Mouse (Mus musculus): ENCODE data around the gene Map1b. TPM values are rescaled to one million over a fixed set of nuclear protein-coding genes. Genes with fewer than 3 reads are reported as not detected.

Map1b gene
- polyA plus RNA-seq, 2 experiments = 0.19 to 1.7 TPM

DNA sequence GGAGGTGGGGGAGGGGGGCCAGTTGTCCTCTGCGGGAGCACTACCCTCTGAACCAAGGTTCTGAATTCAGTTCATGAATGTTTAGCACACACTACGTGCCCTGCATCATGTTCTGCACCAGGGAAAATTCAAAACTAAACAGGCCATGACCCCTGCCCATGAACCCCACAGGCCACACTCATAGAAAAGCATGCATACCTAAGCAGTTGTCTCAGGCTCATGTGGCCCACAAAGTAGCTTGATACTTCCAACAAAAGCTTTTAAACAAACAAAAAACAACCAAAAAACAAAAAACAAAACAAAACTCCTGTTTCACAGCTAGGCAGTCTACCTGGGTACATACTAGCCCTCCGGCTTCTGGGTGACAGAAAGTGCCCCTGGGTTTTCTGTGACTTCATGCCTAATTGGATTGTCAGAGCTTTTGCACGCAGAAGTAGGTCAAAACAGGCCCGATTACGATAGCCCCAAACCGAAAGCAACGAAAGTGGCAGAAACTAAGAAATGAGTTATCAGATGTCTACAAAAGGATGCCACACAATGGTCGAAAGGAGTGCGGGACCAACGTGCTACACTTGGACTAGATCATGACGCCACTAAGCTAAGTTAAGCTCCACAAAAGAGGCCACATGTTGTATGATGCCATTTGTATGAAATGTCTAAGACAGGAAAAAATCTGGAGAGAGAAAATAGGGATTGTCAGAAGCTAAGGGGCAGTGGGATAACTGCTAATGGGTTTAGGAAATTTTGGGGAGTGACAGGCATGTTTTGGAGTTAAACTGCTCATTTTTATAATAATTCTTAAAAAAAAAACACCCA, 73.7 kb downstream of the Map1b start:
- H3K4me1 ChIP-seq (replicated peaks; ENCODE audit: control insufficient read depth in 2 of 2, insufficient read depth in 2 of 2, low read length in 1 of 2) = 0 out of 4 replicates have a peak, but pooled peaks cover 0 to 1% of the 10 kb centered on the region in 2 experiments
- H3K27me3 ChIP-seq (ENCODE audit: control insufficient read depth, insufficient read depth, low read length) = no peaks in the 10 kb centered on the region
- DNase-seq (ENCODE audit: low read depth in 3 of 3, low spot score in 3 of 3) (no peak), ATAC-seq (ENCODE audit: insufficient read depth) (no peak)
- no peak overlapping the region for H3K4me2 ChIP-seq (ENCODE audit: low read depth)
- H3K27ac ChIP-seq = no peak overlapping the region
- TF ChIP-seq CTCF (IDR thresholded peaks at IDR 0.05; ENCODE audit: low read depth) = no peak
- no peak for TF ChIP-seq EP300 (IDR thresholded peaks at IDR 0.05; ENCODE audit: low read depth)
- no peaks in the 10 kb centered on the region for H3K36me3 ChIP-seq (replicated peaks; ENCODE audit: control insufficient read depth, insufficient read depth, low read depth)
- no peaks in the 10 kb centered on the region for H3K9me3 ChIP-seq (ENCODE audit: control insufficient read depth, low read length)
- no peak overlapping the region for H3K4me3 ChIP-seq (ENCODE audit: insufficient read depth in 1 of 2, low read depth in 2 of 2, low read length in 2 of 2)
- 68% methylated on average over 12 of the region's 12 CpGs for WGBS (ENCODE audit: insufficient replicate concordance)
- H3K9ac ChIP-seq (replicated peaks) = no peak overlapping the region

DNA sequence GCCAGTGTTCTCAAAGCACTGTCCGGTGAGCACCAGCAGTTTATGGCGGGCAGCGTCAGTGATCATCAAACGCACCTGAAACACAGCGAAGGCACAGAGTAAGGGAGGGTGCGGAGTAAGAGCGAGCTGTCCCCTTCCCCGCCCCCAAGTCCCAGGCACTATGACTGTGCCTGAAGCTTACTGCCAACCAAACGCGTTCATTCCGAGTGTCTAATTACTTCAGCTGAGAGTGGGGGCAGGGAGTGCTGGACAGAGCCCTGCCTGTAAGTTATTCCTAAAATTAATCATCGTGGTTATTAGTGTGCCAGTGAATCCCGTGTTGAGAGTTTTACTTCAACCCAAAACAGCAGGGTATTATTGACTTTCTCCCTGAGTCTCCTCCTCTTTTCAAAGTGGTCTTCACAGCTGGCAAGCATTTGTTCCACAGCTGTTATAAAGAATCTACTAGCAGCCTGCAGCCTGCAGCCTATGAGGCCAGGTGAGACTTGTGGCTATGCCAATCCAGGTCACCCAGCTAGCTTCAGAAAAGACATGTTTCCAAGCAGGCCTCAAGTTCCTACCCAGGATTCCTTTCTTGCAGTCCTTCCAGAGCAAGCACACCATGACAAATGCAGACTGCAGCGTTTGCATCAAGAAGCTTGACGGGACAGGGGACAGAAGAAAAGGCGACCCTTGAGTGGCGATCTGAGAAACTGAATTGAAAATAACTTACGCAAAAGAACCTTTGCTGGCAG, 74.5 kb downstream of the Map1b start:
- no peak overlapping the region for H3K4me2 ChIP-seq (ENCODE audit: low read depth)
- no peaks in the 10 kb centered on the region for H3K9me3 ChIP-seq (ENCODE audit: control insufficient read depth, low read length)
- H3K9ac ChIP-seq (replicated peaks) = no peak overlapping the region
- H3K4me1 ChIP-seq (replicated peaks; ENCODE audit: control insufficient read depth in 2 of 2, insufficient read depth in 2 of 2, low read length in 1 of 2) = 0 out of 4 replicates have a peak, but pooled peaks cover 0 to 1% of the 10 kb centered on the region in 2 experiments
- 69% methylated on average over 18 of the region's 18 CpGs for WGBS (ENCODE audit: insufficient replicate concordance)
- H3K36me3 ChIP-seq (replicated peaks; ENCODE audit: control insufficient read depth, insufficient read depth, low read depth) = no peaks in the 10 kb centered on the region
- DNase-seq (ENCODE audit: low read depth in 3 of 3, low spot score in 3 of 3) = no peak
- H3K4me3 ChIP-seq (ENCODE audit: insufficient read depth in 1 of 2, low read depth in 2 of 2, low read length in 2 of 2) = no peak overlapping the region
- no peak for TF ChIP-seq EP300 (IDR thresholded peaks at IDR 0.05; ENCODE audit: low read depth)
- no peak for TF ChIP-seq CTCF (IDR thresholded peaks at IDR 0.05; ENCODE audit: low read depth)
- H3K27me3 ChIP-seq (ENCODE audit: control insufficient read depth, insufficient read depth, low read length) = no peaks in the 10 kb centered on the region
- no peak overlapping the region for H3K27ac ChIP-seq
- ATAC-seq (ENCODE audit: insufficient read depth) = no peak

DNA sequence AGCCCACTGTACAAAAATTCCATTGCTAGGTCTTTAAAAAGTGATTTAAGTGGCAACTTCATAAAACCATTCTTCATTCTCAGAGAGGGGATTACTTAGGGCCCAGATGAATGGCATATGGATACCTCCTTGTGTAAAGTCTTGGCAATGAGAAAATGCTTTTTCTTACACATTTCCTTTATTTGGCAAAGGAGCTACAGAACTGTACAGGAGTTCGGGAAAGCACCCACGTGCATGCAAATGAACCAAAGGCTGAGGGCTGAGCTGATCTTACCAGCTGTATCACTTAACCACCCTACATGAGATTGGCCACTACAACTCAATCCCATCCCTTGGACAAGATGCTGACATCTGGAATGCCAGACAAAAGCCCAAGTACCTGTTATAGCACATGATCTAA, 76.1 kb downstream of the Map1b start:
- no peak for DNase-seq (ENCODE audit: low read depth in 3 of 3, low spot score in 3 of 3)
- Histone ChIP-seq H3K27me3 (ENCODE audit: control insufficient read depth, insufficient read depth, low read length) (no peaks in the 10 kb centered on the region), H3K4me3 (ENCODE audit: insufficient read depth in 1 of 2, low read depth in 2 of 2, low read length in 2 of 2) (no peak overlapping the region), H3K4me1 (replicated peaks; ENCODE audit: control insufficient read depth in 2 of 2, insufficient read depth in 2 of 2, low read length in 1 of 2) (0 out of 4 replicates have a peak, but pooled peaks cover 0 to 1% of the 10 kb centered on the region in 2 experiments), H3K4me2 (ENCODE audit: low read depth) (no peak overlapping the region), H3K36me3 (replicated peaks; ENCODE audit: control insufficient read depth, insufficient read depth, low read depth) (no peaks in the 10 kb centered on the region), H3K9me3 (ENCODE audit: control insufficient read depth, low read length) (no peaks in the 10 kb centered on the region), H3K9ac (replicated peaks) (no peak overlapping the region), H3K27ac (no peak overlapping the region)
- ATAC-seq (ENCODE audit: insufficient read depth) = no peak
- TF ChIP-seq EP300 (IDR thresholded peaks at IDR 0.05; ENCODE audit: low read depth) (no peak), CTCF (IDR thresholded peaks at IDR 0.05; ENCODE audit: low read depth) (no peak)
- 65% methylated on average over 2 of the region's 2 CpGs for WGBS (ENCODE audit: insufficient replicate concordance)

DNA sequence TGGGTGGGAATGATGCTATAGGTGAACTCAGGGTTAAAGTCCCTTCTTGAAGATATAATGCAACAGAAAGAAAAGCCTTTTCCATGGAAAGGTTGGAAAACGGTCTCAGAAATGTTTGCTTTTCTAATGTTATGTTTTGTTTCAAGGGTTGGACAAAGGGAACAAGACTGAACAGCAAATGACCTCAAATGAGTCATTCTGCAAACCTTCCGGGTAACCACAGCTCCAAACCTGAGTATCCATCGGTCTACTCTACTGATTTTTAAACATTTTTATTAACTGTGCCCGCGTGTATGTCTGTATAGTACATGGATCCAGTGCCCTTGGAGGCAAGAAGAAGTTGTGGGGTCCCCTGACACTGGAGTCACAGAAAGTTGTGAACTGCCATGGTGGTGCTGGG, 77.0 kb downstream of the Map1b start:
- TF ChIP-seq CTCF (IDR thresholded peaks at IDR 0.05; ENCODE audit: low read depth) (no peak), EP300 (IDR thresholded peaks at IDR 0.05; ENCODE audit: low read depth) (no peak)
- H3K4me1 ChIP-seq (replicated peaks; ENCODE audit: control insufficient read depth in 2 of 2, insufficient read depth in 2 of 2, low read length in 1 of 2) = no peaks in the 10 kb centered on the region
- H3K4me2 ChIP-seq (ENCODE audit: low read depth) = no peak overlapping the region
- 77% methylated on average over 5 of the region's 5 CpGs for WGBS (ENCODE audit: insufficient replicate concordance)
- ATAC-seq (ENCODE audit: insufficient read depth) (no peak), DNase-seq (ENCODE audit: low read depth in 3 of 3, low spot score in 3 of 3) (no peak)
- no peaks in the 10 kb centered on the region for H3K27me3 ChIP-seq (ENCODE audit: control insufficient read depth, insufficient read depth, low read length)
- H3K9me3 ChIP-seq (ENCODE audit: control insufficient read depth, low read length) = no peaks in the 10 kb centered on the region
- H3K27ac ChIP-seq = no peak overlapping the region
- H3K4me3 ChIP-seq (ENCODE audit: insufficient read depth in 1 of 2, low read depth in 2 of 2, low read length in 2 of 2) = no peak overlapping the region
- no peaks in the 10 kb centered on the region for H3K36me3 ChIP-seq (replicated peaks; ENCODE audit: control insufficient read depth, insufficient read depth, low read depth)
- H3K9ac ChIP-seq (replicated peaks) = no peak overlapping the region

DNA sequence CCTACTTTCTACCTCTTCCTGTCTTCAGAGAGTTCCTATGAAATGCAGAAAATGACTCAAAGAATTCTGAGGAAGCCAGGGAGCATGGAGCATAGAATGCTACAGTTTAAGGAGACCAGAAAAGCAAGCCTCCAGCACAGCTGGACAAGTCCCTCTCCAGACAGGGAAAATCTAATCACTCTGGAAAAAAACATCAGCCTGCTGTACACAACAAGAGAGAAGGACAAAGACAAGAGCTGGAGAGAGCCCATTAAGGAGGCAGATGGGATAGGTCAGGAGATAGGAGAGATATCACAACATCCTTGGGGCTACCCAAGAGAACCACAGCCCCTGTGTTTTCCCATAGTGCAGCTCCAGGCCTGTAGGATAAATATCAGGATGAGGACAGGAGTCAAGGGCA, 79.3 kb downstream of the Map1b start:
- TF ChIP-seq CTCF (IDR thresholded peaks at IDR 0.05; ENCODE audit: low read depth) (no peak), EP300 (IDR thresholded peaks at IDR 0.05; ENCODE audit: low read depth) (no peak)
- H3K36me3 ChIP-seq (replicated peaks; ENCODE audit: control insufficient read depth, insufficient read depth, low read depth) = no peaks in the 10 kb centered on the region
- no peak overlapping the region for H3K27ac ChIP-seq
- H3K27me3 ChIP-seq (ENCODE audit: control insufficient read depth, insufficient read depth, low read length) = no peaks in the 10 kb centered on the region
- H3K4me2 ChIP-seq (ENCODE audit: low read depth) = no peak overlapping the region
- no peak overlapping the region for H3K4me3 ChIP-seq (ENCODE audit: insufficient read depth in 1 of 2, low read depth in 2 of 2, low read length in 2 of 2)
- DNase-seq (ENCODE audit: low read depth in 3 of 3, low spot score in 3 of 3) (no peak), ATAC-seq (ENCODE audit: insufficient read depth) (no peak)
- no peaks in the 10 kb centered on the region for H3K4me1 ChIP-seq (replicated peaks; ENCODE audit: control insufficient read depth in 2 of 2, insufficient read depth in 2 of 2, low read length in 1 of 2)
- H3K9ac ChIP-seq (replicated peaks) = no peak overlapping the region
- no peaks in the 10 kb centered on the region for H3K9me3 ChIP-seq (ENCODE audit: control insufficient read depth, low read length)

Data from liver, embryonic 14.5 days (tissue).